Mouse (Mus musculus): ENCODE data around the gene Card10.

- TF ChIP-seq USF1 (IDR thresholded peaks at IDR 0.05; ENCODE audit: low read depth) (no peak), CTCF (IDR thresholded peaks at IDR 0.05; ENCODE audit: control insufficient read depth, insufficient read depth, insufficient read length) (peak; percentile 20), MYOD1 (IDR thresholded peaks at IDR 0.05; ENCODE audit: control insufficient read depth, insufficient read length, low read depth) (no peak), MAX (IDR thresholded peaks at IDR 0.05) (peak; percentile 81)
Observed at GRCm38 (mm10) chr15:78828315-78828714, 25.5 kb upstream of the Card10 start.

All from C2C12 (cell line).